Mouse (Mus musculus): ENCODE data around the gene Gm49394. TPM values are rescaled to one million over a fixed set of nuclear protein-coding genes. Genes with fewer than 3 reads are reported as not detected.

Gm49394 gene
- not detected for total RNA-seq (2021)
- long read RNA-seq, experiment 1 = 0 reads
- long read RNA-seq, experiment 2 = 0 reads

GRCm38 (mm10) chr7:142669751-142670625, at the start of gene Gm49394:
Gene Gm49394, minus strand, starts transcription at chr7:142669942.
- intact Hi-C loops (cut with DNase I) = loop anchor here (5.0 kb wide), 1 partner anchor 148 kb away; no protein-coding TSS in a partner anchor
- no peak for DNase-seq
- TF ChIP-seq CTCF (IDR thresholded peaks at IDR 0.05) = no peak
- Histone ChIP-seq H3K4me3 (no peak within 1 kb of the TSS), H3K27ac (no peak within 1 kb of the TSS)

- Histone ChIP-seq H3K27ac (no peak overlapping the region), H3K4me3 (peak overlapping the region; percentile 45; the same call in 1 of the 2 replicates)
- peak; percentile 24 for DNase-seq
- peak; percentile 93; the same call in 1 of the 2 replicates for TF ChIP-seq CTCF (IDR thresholded peaks at IDR 0.05)
- intact Hi-C loops (cut with DNase I) = loop anchor here (5.0 kb wide), 1 partner anchor 103 kb away; no protein-coding TSS in a partner anchor
Observed at GRCm38 (mm10) chr7:142714783-142715498, 45.2 kb upstream of the Gm49394 start.

DNA sequence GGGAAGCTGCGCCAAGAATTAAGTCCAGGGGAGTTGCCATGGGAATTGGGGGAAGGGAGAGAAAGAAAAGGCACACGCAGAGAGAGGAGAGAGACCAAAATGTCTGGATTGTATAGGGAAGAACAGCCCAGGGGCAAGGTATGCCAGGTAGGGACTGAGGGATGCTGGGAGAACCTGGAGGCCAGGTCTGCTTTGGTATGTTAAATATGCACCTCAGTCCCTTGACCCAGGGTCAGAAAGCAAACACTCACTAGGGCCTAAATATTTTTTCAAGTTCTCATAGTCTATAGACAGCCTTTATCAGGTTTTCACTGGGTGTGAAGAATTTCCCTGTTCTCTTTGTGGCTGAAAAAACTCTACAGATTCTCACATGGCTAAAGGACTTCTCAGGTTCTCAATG, 37.1 kb upstream of the Gm49394 start:
- DNase-seq = no peak
- no peak for TF ChIP-seq CTCF (IDR thresholded peaks at IDR 0.05)
- no peak overlapping the region for H3K4me3 ChIP-seq
- intact Hi-C loops (cut with DNase I) = no loop called here
- H3K27ac ChIP-seq = no peak overlapping the region

DNA sequence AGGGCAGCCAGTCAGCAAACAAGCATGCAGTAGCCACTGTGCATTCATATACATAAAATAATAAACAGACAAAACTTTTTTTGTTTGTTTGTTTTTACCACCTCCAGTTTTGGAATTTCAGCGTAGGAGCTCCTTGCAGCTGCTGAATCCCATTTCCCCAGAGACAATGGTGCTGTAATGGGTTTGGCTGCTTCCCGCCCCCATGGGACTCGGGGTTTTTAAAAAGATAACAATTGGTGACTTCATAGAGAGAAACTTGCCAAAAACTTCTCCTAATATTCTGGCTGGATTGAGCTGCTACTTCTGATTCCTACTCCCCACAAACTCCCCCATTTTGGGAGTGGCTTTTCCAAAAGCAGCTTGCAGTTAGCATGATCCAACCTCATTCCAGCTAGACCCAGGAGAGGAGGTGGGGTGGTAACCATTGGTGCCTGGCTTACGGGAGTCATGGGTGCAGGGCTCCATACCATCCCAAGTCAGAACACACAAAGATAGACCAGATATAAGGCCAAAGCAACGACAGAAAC, 29.7 kb upstream of the Gm49394 start:
- DNase-seq = peak; percentile 74
- TF ChIP-seq CTCF (IDR thresholded peaks at IDR 0.05) = no peak
- Histone ChIP-seq H3K4me3 (no peak overlapping the region), H3K27ac (no peak overlapping the region; the same call in 1 of the 2 replicates)
- intact Hi-C loops (cut with DNase I) = no loop called here

GRCm38 (mm10) chr7:142678611-142679010, 8.9 kb upstream of the Gm49394 start:
- peak; percentile 88 for DNase-seq
- no peak overlapping the region for H3K27ac ChIP-seq
- TF ChIP-seq CTCF (IDR thresholded peaks at IDR 0.05) = no peak
- H3K4me3 ChIP-seq = no peak overlapping the region
- intact Hi-C loops (cut with DNase I) = loop anchor here (5.0 kb wide), 1 partner anchor 361 kb away; no protein-coding TSS in a partner anchor

GRCm38 (mm10) chr7:142675644-142676043, 5.9 kb upstream of the Gm49394 start:
- TF ChIP-seq CTCF (IDR thresholded peaks at IDR 0.05) = peak; percentile 73
- Histone ChIP-seq H3K27ac (no peak overlapping the region), H3K4me3 (no peak overlapping the region)
- intact Hi-C loops (cut with DNase I) = loop anchor here (5.0 kb wide), 1 partner anchor 358 kb away; no protein-coding TSS in a partner anchor
- peak; percentile 62 for DNase-seq

- no peak for DNase-seq
- H3K4me3 ChIP-seq = no peak overlapping the region
- intact Hi-C loops (cut with DNase I) = loop anchor here (5.0 kb wide), 1 partner anchor 358 kb away; no protein-coding TSS in a partner anchor
- H3K27ac ChIP-seq = no peak overlapping the region
- no peak for TF ChIP-seq CTCF (IDR thresholded peaks at IDR 0.05)
Observed at GRCm38 (mm10) chr7:142675141-142675540, 5.4 kb upstream of the Gm49394 start.

- peak; percentile 37 for DNase-seq
- H3K4me3 ChIP-seq = no peak overlapping the region
- intact Hi-C loops (cut with DNase I) = loop anchor here (1.0 to 5.0 kb wide), 2 partner anchors 62 to 150 kb away; no protein-coding TSS in a partner anchor
- TF ChIP-seq CTCF (IDR thresholded peaks at IDR 0.05) = peak; percentile 81
- H3K27ac ChIP-seq = no peak overlapping the region
Observed at GRCm38 (mm10) chr7:142672120-142672519, 2.4 kb upstream of the Gm49394 start.

DNA sequence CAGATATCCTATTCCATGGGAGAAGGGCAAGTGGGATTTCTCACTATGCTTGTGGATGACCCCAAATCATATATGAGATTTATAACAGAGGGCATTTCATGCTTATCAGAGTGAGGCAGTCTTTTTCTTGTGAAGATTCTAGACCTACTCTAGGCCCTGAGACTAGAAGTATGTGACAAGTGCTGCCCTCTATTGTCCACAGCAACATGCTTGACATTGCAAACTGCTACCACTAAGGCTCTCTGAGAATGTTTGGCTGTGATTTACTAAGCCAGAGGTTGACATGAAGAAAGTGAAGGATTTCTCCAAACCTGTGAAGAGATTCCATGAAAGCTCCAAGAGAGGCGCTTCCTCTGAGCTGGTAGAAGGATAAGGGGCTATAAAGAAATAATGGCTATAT, 1.3 kb upstream of the Gm49394 start:
- TF ChIP-seq CTCF (IDR thresholded peaks at IDR 0.05) = peak; percentile 13; the same call in 1 of the 2 replicates
- DNase-seq = no peak
- H3K27ac ChIP-seq = no peak overlapping the region
- H3K4me3 ChIP-seq = no peak overlapping the region
- intact Hi-C loops (cut with DNase I) = loop anchor here (5.0 kb wide), 1 partner anchor 149 kb away; no protein-coding TSS in a partner anchor

DNA sequence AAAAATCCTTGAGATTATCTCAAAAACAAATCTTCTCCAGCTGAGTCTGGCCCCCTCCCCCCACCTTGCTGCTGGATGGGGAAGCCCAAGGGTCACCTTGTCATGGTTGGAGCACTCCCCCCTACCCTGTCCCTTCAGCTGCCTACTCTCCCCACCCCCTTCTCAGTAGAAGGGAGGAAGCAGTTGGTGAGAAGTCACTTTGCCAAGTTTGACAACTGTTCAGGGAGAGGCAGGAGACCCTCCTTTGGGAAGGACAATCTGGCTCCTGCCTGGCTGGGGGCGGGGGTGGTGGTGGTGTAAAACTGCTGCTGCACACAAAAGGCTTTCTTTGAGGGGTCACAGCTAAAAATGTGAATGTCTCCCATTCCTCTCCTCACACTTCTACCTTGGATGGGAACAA, 1.4 kb downstream of the Gm49394 start:
- intact Hi-C loops (cut with DNase I) = no loop called here
- no peak overlapping the region for H3K4me3 ChIP-seq
- no peak overlapping the region for H3K27ac ChIP-seq
- DNase-seq = no peak
- TF ChIP-seq CTCF (IDR thresholded peaks at IDR 0.05) = no peak

DNA sequence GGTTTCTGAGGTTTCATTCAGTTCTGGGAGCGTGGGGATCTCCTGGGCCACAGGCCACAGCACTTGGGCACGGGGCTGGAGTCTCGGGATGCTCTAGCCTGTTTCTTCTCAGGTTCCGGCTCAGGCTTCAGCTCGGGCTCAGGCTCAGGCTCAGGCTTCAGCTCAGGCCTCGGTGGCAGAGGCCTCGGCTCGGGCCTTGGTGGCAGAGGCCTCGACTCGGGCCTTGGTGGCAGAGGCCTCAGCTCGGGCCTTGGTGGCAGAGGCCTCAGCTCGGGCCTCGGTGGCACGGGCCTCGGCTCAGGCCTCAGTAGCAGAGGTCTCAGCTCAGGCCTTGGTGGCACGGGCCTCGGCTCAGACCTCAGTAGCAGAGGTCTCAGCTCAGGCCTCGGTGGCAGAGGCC, 2.2 kb downstream of the Gm49394 start:
- intact Hi-C loops (cut with DNase I) = no loop called here
- TF ChIP-seq CTCF (IDR thresholded peaks at IDR 0.05) = no peak
- Histone ChIP-seq H3K4me3 (no peak overlapping the region), H3K27ac (no peak overlapping the region)
- DNase-seq = no peak

DNA sequence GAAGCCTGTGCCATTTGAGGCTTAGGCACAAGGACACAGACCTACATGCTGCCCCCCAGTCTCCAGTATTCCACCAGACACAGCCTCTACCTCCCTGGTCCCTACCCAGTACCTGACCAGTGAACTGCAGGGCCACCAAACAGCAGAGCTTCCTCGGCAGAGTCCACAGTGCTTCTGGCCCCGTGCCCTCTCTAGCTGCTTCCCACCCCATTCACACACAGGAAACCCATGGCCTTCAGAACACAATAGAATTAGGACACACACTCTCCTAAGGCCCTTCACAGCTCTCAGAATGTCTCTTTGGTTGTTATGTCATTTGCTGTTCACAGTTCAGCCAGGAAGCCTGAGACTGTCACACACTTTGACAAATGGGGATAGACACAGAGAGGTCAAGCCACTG, 3.1 kb downstream of the Gm49394 start, which contains the start of gene Igf2:
Gene Igf2 (minus strand): TSS at position 158 of the 400 bp plus-strand sequence.
- no peak for DNase-seq
- no peak for TF ChIP-seq CTCF (IDR thresholded peaks at IDR 0.05)
- intact Hi-C loops (cut with DNase I) = no loop called here
- Histone ChIP-seq H3K4me3 (no peak within 1 kb of the TSS), H3K27ac (no peak within 1 kb of the TSS)

All from gastrocnemius, adult 2 months (tissue).